Mouse (Mus musculus): ENCODE measurements around the gene Gm20825. TPM values are rescaled to one million over a fixed set of nuclear protein-coding genes. Genes with fewer than 3 reads are reported as not detected.

Gm20825 gene
- not detected for polyA plus RNA-seq (2012; fragmentation: generic; extraction: Trizol)

DNA sequence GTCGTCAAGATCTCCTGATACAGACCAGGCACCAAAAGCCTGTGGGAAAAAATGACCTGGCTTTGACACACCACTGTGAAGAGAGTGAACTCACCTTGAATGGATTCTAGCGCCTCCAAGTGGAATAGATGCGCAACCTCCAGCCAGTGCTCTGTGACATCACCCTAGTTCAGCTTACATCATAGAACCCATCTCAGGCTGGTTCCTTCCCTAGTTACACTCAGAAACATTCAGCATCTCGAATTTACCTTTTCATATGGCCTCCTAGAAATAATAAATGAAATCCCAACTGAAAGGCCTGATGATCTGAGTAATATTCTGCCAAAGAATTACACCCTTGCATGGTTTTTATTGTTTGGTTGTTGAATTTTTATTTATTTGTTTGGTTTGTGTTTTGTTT is at the start of gene Gm20825:
Gm20825 (minus strand) TSS at position 101 of the 400 bp plus-strand sequence.

Other genes with a start within 250 kb of the Gm20825 start
- gene Gm29049, start 74.3 kb downstream of the Gm20825 start, polyA plus RNA-seq (2012; fragmentation: generic; extraction: Trizol): not detected
- gene Gm20824, start 186.4 kb upstream of the Gm20825 start, polyA plus RNA-seq (2012; fragmentation: generic; extraction: Trizol): not detected

All from C3H10T1/2 (cell line).